Mouse (Mus musculus) MN1 (cell line): ENCODE measurements around the gene Vmn1r206.
"Not testable (repeated sequence)": the region's sequence is repeated elsewhere in the genome, so short reads cannot be mapped to it uniquely, and the experiment has no call there.

Experiments
- DNase-seq: peaks from one replicate; pipeline ENCODE4 v3.0.0-alpha.2; 2016; ENCODE audit warnings: low spot score

Gene Vmn1r206

GRCm38 (mm10) chr13:22624151-22624550 is at the start of gene Vmn1r206:
TSS of gene Vmn1r206 (minus strand) at chr13:22624251.
- not testable (repeated sequence) for DNase-seq

GRCm38 (mm10) chr13:22592900-22593299 is 31.2 kb downstream of the Vmn1r206 start, which contains the start of gene Vmn1r205:
TSS of gene Vmn1r205 (minus strand) at chr13:22593000.
- DNase-seq = no peak

GRCm38 (mm10) chr13:22583336-22583735 is 40.7 kb downstream of the Vmn1r206 start:
- not testable (repeated sequence) for DNase-seq

GRCm38 (mm10) chr13:22574911-22575310 is 49.1 kb downstream of the Vmn1r206 start:
- not testable (repeated sequence) for DNase-seq
